Mouse (Mus musculus) liver, embryonic 12.5 days (tissue): ENCODE data around the gene Pigo. TPM values are rescaled to one million over a fixed set of nuclear protein-coding genes. Genes with fewer than 3 reads are reported as not detected.

Experiments
- ATAC-seq: fragments of 200-750 bp; cut with Nextera tagmentation; 2 replicates; pipeline ENCODE4 v1.8.0; 2017; ENCODE audit warnings: moderate number of reproducible peaks, mild to moderate bottlenecking, moderate library complexity
- H3K27ac ChIP-seq: fragments of 300-500 bp; sonication (generic); 2 replicates; pipeline ENCODE4 v1.5.1; 2016; ENCODE audit warnings: mild to moderate bottlenecking
- H3K27me3 ChIP-seq: fragments of 300-500 bp; sonication (generic); replicated peaks from 2 replicates; pipeline ENCODE4 v1.6.1; 2016; ENCODE audit warnings: mild to moderate bottlenecking, moderate library complexity
- H3K36me3 ChIP-seq: fragments of 300-500 bp; sonication (generic); 2 replicates; pipeline ENCODE4 v1.6.1; 2016; ENCODE audit warnings: mild to moderate bottlenecking, moderate library complexity
- H3K4me1 ChIP-seq: fragments of 300-500 bp; sonication (generic); 2 replicates; pipeline ENCODE4 v1.6.1; 2016
- H3K4me2 ChIP-seq: fragments of 300-500 bp; sonication (generic); 2 replicates; pipeline ENCODE4 v1.6.1; 2016; ENCODE audit warnings: mild to moderate bottlenecking, moderate library complexity
- H3K4me3 ChIP-seq: fragments of 300-500 bp; sonication (generic); 2 replicates; pipeline ENCODE4 v1.5.1; 2016; ENCODE audit warnings: mild to moderate bottlenecking, moderate library complexity
- H3K9ac ChIP-seq: fragments of 300-500 bp; sonication (generic); 2 replicates; pipeline ENCODE4 v1.6.1; 2016; ENCODE audit warnings: mild to moderate bottlenecking, moderate library complexity
- H3K9me3 ChIP-seq: fragments of 300-500 bp; sonication (generic); replicated peaks from 2 replicates; pipeline ENCODE4 v1.6.1; 2016; ENCODE audit warnings: mild to moderate bottlenecking, moderate library complexity
- WGBS: fragments of 180-500 bp; shearing (Covaris S2); methylation state at CpG from one replicate; pipeline ENCODE4 v1.1.7; 2016; ENCODE audit not compliant: insufficient replicate concordance; 5-methylcytosine and 5-hydroxymethylcytosine counted together
- polyA plus RNA-seq: library from polyadenylated mRNA; unstranded; fragments of >200 nt; fragmentation: Nextera tagmentation; extraction: Ambion mirVana; gene quantifications from 2 replicates; pipeline ENCODE4 v1.2.1, GENCODE M21; 2016

The Pigo gene
- polyA plus RNA-seq, result 16.8 and 19.4 TPM in 2 replicates

DNA sequence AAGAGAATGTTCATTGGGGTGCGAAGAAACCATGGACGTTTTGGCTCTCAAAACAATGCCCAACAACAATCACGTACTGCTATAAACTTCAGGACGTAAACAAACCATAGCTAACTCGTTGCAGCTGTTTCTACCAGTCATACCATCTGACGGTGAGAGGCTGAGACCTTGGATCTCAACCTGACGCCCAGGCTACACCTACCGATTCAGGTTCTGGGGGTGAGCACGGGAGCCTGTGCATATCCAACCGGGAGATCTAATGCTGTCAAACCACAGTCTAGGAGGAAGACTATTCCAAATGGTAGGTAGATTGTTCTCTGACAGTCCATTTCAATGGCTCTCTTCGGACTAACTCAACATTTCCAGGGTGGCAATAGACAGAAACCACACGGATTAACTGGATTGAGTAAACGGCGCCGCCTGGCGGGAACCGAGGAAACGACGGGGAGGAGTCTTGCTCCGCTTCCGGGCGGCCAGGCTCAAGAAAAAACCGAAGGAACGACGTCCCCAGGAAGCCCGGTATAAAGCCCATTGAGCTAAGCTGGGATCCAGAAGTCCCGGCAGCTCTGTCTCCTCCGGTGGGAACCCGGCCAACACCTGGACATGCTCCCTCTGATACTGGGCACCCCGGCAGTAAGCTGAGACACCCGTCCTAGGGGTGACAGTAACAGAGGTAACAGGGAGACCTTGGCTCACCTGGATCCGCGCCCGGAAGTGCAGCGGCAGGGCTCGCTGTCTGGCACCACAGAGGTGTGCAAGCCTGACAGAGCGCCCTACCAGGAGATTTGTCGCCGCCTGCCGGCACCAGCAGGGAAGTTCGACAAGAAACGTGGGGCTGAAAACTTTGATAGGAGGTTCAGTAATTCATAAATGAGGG lies at the start of gene Pigo:
Pigo (minus strand) TSS at position 736 of the 877 bp plus-strand sequence.
- Histone ChIP-seq H3K9ac (peak within 1 kb of the TSS; percentile 77), H3K4me3 (peak within 1 kb of the TSS; percentile 70), H3K36me3 (peaks cover 79% of the 10 kb centered on the region), H3K27me3 (no peaks in the 10 kb centered on the region), H3K9me3 (no peaks in the 10 kb centered on the region), H3K4me2 (peak within 1 kb of the TSS; percentile 86), H3K4me1 (peaks cover 37% of the 10 kb centered on the region), H3K27ac (peak within 1 kb of the TSS; percentile 92)
- ATAC-seq, result peak; percentile 90
- 7% methylated on average over 42 of the region's 42 CpGs for WGBS

DNA sequence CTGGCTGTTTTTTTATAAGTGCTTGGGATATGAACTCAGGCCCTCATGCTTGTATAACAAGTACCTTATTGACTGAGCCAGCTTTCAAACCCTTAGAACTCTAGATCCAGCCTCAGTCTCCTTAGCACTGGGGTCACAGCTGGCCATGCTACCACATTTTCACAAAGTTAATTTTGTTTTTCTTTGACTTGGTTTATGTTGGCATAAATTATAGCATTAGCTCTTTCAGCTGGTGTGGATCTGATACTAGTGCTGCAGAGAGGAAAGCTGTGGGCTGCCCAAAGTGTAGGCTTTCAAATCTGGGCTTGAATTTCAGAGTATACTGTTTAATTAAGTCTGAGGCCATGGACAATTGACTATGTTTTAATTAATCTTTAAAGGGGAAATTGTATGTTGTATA lies 49.3 kb upstream of the Pigo start:
- no peak for ATAC-seq

DNA sequence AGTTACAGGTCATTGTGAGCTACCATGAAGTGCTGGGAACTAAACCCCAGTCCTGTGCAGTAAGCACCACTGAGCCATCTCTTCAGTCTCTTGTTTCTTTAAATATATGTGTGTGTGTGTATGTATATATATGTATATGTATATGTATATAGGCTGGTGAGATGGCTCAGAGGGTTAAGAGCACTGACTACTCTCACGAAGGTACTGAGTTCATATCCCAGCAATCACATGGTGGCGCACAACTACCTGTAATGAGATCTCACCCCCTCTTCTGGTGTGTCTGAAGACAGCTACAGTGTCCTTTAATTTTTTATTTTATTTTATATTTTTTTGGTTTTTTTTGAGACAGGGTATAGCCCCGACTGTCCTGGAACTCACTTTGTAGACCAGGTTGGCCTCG lies 39.9 kb upstream of the Pigo start:
- Histone ChIP-seq H3K27ac (no peak overlapping the region), H3K4me3 (no peak overlapping the region), H3K9me3 (no peaks in the 10 kb centered on the region), H3K36me3 (no peaks in the 10 kb centered on the region), H3K9ac (no peak overlapping the region), H3K27me3 (peaks cover 21% of the 10 kb centered on the region), H3K4me1 (no peaks in the 10 kb centered on the region), H3K4me2 (no peak overlapping the region)
- ATAC-seq, result no peak
- 79% methylated on average over 4 of the region's 4 CpGs for WGBS

More for the DNA sequence above, 49.3 kb upstream of the Pigo start:
- Histone ChIP-seq H3K27me3 (no peaks in the 10 kb centered on the region), H3K4me2 (no peak overlapping the region), H3K9ac (no peak overlapping the region), H3K4me1 (no peaks in the 10 kb centered on the region), H3K36me3 (no peaks in the 10 kb centered on the region), H3K27ac (no peak overlapping the region), H3K4me3 (no peak overlapping the region), H3K9me3 (no peaks in the 10 kb centered on the region)

DNA sequence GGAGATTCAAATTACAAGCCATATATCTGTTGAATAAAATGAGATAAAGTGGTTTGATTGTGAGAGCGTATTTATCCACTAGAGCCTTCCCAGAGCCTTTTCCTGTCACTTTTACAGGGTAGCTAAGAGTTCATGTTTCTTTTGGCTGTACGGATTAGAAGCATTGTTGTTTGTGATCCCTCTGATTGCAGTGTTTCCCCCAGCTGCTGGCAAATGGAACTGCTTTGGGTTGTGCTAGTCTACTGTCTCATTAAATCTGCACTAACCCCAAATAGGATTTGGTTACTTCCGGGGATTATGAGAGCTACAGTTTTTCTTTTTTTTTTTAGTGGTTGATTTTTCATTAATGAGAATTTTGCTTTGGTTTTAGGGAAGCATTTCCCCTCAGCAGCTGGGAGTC lies 34.7 kb upstream of the Pigo start:
- no peak overlapping the region for H3K4me2 ChIP-seq

DNA sequence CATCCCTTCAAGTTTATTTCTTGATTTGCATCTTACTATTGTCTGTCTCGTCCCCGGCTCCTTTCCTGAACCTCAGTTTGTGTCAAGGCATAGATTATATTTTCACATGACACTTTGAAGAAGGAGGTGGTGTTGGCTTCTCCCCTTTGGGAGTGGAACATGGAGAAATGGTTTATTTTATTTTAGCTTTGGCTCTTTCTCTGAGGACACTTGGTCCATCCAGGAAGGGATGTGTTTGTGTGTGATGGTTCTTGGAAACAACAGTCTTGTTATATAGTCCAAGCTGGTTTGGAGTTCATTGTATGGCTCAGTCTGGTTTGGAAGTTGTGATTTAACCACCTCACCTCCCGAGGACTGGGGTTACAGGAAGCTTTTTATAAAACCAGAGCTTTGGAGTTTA lies 34.1 kb upstream of the Pigo start:
- ATAC-seq, result no peak
- no peaks in the 10 kb centered on the region for H3K9me3 ChIP-seq
- H3K27ac ChIP-seq, result no peak overlapping the region
- H3K4me3 ChIP-seq, result peak overlapping the region; percentile 62
- 31% methylated on average over 3 of the region's 3 CpGs for WGBS
- H3K36me3 ChIP-seq, result no peaks in the 10 kb centered on the region
- H3K4me2 ChIP-seq, result peak overlapping the region; percentile 94
- H3K9ac ChIP-seq, result peak overlapping the region; percentile 54
- peaks cover 15% of the 10 kb centered on the region for H3K4me1 ChIP-seq
- H3K27me3 ChIP-seq, result peaks cover 51% of the 10 kb centered on the region

More for the DNA sequence above, 34.7 kb upstream of the Pigo start:
- Histone ChIP-seq H3K9me3 (no peaks in the 10 kb centered on the region), H3K4me1 (peaks cover 15% of the 10 kb centered on the region), H3K36me3 (no peaks in the 10 kb centered on the region), H3K4me3 (no peak overlapping the region), H3K27ac (no peak overlapping the region), H3K27me3 (peaks cover 51% of the 10 kb centered on the region), H3K9ac (no peak overlapping the region)
- no peak for ATAC-seq
- 50% methylated on average over 3 of the region's 3 CpGs for WGBS

DNA sequence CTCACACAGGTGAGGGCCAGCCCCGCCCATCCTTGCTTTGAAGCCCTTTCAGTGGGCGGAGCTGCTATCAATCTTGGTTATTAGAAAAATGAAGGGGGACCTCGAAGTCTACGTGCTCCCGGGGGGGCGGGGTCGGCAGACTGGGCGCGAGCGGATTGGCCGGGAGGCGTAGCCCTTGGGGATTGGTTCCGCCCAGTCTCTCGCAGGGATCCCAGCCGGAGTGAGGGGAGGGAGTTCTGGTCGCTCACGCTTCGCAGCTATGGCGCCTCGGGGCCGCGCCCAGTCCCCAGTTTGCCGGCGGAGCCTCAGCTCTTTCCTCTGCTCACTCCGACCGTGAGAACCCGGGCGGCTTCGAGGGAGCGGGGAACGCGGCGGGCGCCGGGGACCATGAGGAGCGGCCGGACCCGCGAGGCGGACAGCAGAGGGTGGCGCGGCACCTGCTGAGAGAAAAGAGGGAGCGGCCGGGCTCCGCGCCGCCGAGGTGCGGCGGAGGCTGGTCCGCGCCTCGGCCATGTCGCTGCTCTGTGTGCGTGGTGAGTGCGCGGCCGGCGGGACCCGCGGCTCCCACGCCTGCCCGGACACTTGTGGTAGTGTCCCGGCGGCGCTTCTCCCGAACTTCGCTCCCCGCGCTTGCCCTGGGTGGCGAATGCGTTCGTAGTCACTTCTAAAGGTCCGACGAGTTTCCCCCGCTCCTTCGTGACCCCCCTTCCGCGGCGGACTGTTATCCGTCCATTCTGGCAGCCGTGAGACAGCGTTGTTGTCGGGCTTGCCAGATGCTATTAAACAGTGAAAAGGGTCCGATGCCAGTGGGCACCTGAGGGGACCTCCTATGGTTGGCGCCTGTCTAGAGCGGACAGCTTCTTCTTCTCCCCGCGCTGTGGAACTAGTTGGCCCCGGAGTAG lies 33.4 kb upstream of the Pigo start, which contains the start of gene Unc13b:
Unc13b (plus strand) TSS at position 201 of the 902 bp plus-strand sequence.
- Histone ChIP-seq H3K4me3 (peak within 1 kb of the TSS; percentile 62), H3K9me3 (no peaks in the 10 kb centered on the region), H3K4me2 (peak within 1 kb of the TSS; percentile 94), H3K27me3 (peaks cover 51% of the 10 kb centered on the region), H3K27ac (no peak within 1 kb of the TSS), H3K4me1 (peaks cover 15% of the 10 kb centered on the region), H3K36me3 (no peaks in the 10 kb centered on the region), H3K9ac (peak within 1 kb of the TSS; percentile 54)
- peak; percentile 97 for ATAC-seq
- WGBS, result under 1% methylated on average over 89 of the region's 90 CpGs

DNA sequence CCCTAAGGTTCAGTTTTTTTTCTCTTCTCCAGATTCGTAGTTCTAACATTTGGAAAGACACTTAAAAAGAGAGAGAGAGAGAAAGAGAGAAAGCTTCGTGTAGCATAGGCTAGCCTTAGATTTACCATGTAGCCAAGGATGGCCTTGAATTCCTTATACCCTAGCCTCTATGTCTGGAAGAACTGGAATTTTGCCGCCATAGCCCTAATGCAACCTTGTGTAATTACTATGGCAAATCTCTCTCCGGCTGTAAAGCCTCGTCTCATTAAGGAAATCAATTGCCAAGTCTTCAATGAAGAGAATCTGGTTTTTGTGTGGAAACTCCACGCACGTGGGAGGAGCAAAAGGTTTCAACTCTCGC lies 32.8 kb upstream of the Pigo start:
- H3K27me3 ChIP-seq, result peaks cover 51% of the 10 kb centered on the region
- H3K4me3 ChIP-seq, result peak overlapping the region; percentile 62
- no peak overlapping the region for H3K9ac ChIP-seq
- no peak for ATAC-seq
- 23% methylated on average over 8 of the region's 8 CpGs for WGBS
- H3K27ac ChIP-seq, result no peak overlapping the region
- H3K9me3 ChIP-seq, result no peaks in the 10 kb centered on the region
- H3K4me2 ChIP-seq, result peak overlapping the region; percentile 94
- peaks cover 15% of the 10 kb centered on the region for H3K4me1 ChIP-seq
- no peaks in the 10 kb centered on the region for H3K36me3 ChIP-seq

DNA sequence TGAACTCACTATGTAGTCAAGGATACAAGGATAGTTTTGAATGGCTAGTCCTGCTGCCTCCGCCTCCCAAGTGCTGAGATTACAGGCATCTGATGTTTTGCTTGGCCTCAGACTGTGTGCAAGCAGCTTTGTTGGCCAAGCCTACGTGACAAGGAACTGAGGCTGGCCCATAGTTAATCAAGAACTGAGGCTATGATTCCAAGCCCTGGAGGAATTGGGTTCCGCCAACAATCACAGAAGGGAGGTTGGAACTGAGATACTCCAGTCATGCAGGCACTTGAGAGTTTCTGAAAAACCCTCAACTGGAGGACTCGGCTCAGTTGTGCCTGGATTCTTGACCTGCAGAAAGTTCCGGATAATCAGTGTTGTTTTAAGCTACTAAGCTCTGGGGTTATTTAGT lies 32.0 kb upstream of the Pigo start:
- Histone ChIP-seq H3K9ac (no peak overlapping the region), H3K4me1 (peaks cover 15% of the 10 kb centered on the region), H3K4me2 (no peak overlapping the region), H3K27ac (no peak overlapping the region), H3K27me3 (peaks cover 51% of the 10 kb centered on the region), H3K36me3 (no peaks in the 10 kb centered on the region), H3K4me3 (no peak overlapping the region), H3K9me3 (no peaks in the 10 kb centered on the region)
- 82% methylated on average over 5 of the region's 5 CpGs for whole genome bisulfite sequencing
- ATAC-seq, result no peak

DNA sequence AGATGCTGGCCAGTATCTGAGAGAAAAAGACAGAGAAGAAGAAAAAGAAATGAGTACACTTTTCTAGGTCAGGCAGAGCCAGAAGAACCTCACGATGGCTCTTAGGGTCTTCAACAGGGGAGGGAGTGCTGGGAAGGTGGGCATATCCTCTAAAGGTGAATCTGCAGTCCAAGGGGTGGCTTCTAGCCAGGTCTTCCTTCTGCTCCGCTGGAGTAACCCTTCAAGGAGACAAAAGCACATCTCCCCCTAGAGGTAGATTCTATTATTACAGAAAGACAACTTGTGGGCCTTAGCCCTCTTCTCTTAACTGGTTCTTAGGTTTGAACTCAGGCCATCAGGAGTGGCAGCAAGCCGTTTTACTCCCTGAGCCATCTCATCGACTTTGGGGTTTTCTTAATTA lies 27.0 kb upstream of the Pigo start:
- Histone ChIP-seq H3K27ac (no peak overlapping the region), H3K27me3 (0 out of 2 replicates have a peak, but pooled peaks cover 1% of the 10 kb centered on the region), H3K9ac (no peak overlapping the region), H3K36me3 (no peaks in the 10 kb centered on the region), H3K4me1 (no peaks in the 10 kb centered on the region), H3K9me3 (no peaks in the 10 kb centered on the region), H3K4me3 (no peak overlapping the region), H3K4me2 (no peak overlapping the region)
- ATAC-seq, result peak; percentile 47; the same call in 1 of the 2 replicates
- WGBS, result 6% methylated on average over 4 of the region's 4 CpGs

DNA sequence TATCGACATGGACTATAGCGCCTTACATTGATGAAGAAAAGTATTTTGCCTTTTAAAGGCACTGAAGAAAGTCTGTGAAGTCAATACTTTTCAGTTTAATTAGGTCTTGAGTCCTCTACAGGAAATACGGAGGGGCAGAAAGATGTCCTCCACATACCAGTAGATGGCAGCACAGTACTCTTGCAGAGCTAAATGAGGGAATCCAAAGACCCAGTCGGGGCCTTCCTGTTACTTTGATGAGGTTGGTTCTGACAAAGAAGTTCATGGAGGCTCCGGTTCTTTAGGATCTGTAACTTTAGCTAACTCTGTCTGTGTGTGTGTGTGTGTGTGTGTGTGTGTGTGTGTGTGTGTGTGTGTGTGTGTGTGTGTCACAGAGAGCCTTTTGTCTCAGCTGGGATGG lies 21.6 kb upstream of the Pigo start:
- Histone ChIP-seq H3K9ac (no peak overlapping the region), H3K36me3 (no peaks in the 10 kb centered on the region), H3K4me3 (no peak overlapping the region), H3K27ac (no peak overlapping the region), H3K4me1 (peaks cover 34% of the 10 kb centered on the region), H3K4me2 (no peak overlapping the region), H3K27me3 (no peaks in the 10 kb centered on the region), H3K9me3 (no peaks in the 10 kb centered on the region)
- WGBS, result 9% methylated on average over 5 of the region's 5 CpGs
- no peak for ATAC-seq

DNA sequence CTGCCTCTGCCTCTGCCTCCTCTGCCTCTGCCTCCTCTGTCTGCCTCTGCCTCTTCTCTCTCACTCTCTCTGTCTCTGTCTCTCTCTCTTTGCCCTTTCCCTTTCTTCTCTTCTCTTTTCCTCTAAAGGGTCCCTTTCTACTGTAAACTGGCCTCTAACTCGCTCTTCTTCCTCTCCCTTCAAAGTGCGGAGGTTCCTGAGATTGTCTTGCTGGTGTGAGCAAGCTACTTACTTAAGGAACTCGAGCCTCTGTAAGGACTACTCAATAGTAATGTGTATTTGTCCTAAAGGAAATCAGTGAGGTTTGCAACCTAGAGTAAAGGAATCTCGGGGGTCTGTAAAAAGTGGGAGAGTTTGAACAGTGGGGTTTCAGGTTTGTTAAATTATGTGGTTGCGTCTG lies 21.0 kb upstream of the Pigo start:
- no peaks in the 10 kb centered on the region for H3K36me3 ChIP-seq
- no peaks in the 10 kb centered on the region for H3K27me3 ChIP-seq
- H3K4me2 ChIP-seq, result peak overlapping the region; percentile 83
- 0 out of 2 replicates have a peak overlapping the region, but pooled peaks have one; percentile 28 for H3K9ac ChIP-seq
- no peak for ATAC-seq
- no peak overlapping the region for H3K4me3 ChIP-seq
- H3K27ac ChIP-seq, result no peak overlapping the region
- H3K4me1 ChIP-seq, result peaks cover 34% of the 10 kb centered on the region
- no peaks in the 10 kb centered on the region for H3K9me3 ChIP-seq
- 51% methylated on average over 5 of the region's 5 CpGs for WGBS
